Mouse (Mus musculus) MEL (cell line): ENCODE measurements around the gene Tmem186.

Experiments used
- CTCF ChIP-seq, 3 experiments: IDR thresholded peaks in 2 of 3; conservative IDR thresholded peaks in 1 of 3; 2 replicates each; pipeline ENCODE4 v1.5.1; 2011 to 2012; ENCODE audit warnings: low read length in 3 of 3, low read depth in 2 of 3, mild to moderate bottlenecking in 2 of 3, improper control_type of control experiment in 1 of 3, inconsistent platforms in 1 of 3, mixed read lengths in 1 of 3, moderate library complexity in 1 of 3; ENCODE audit not compliant: control insufficient read depth in 1 of 3, insufficient read depth in 1 of 3, poor library complexity in 1 of 3, severe bottlenecking in 1 of 3
- GATA1 ChIP-seq: IDR thresholded peaks from 2 replicates; pipeline ENCODE4 v1.6.1; 2011; ENCODE audit warnings: low read depth, low read length, improper control_type of control experiment
- MYC ChIP-seq: IDR thresholded peaks from 2 replicates; pipeline ENCODE4 v1.6.1; 2011; ENCODE audit warnings: low read depth, mild to moderate bottlenecking, low read length, improper control_type of control experiment, moderate library complexity
- POLR2A ChIP-seq, 2 experiments: IDR thresholded peaks; 2 replicates each; pipeline ENCODE4 v1.6.1; 2011 to 2012; ENCODE audit warnings: low read length in 2 of 2, mild to moderate bottlenecking in 2 of 2, control low read depth in 1 of 2, improper control_type of control experiment in 1 of 2, low read depth in 1 of 2, moderate library complexity in 1 of 2; ENCODE audit not compliant: control insufficient read depth in 1 of 2, insufficient read depth in 1 of 2, poor library complexity in 1 of 2
- RAD21 ChIP-seq: IDR thresholded peaks from 2 replicates; pipeline ENCODE4 v1.6.1; 2011; ENCODE audit warnings: mild to moderate bottlenecking, low read depth, low read length, improper control_type of control experiment
- TBP ChIP-seq: IDR thresholded peaks from 2 replicates; pipeline ENCODE4 v1.8.0; 2011; ENCODE audit warnings: low read depth, low read length, improper control_type of control experiment

DNA sequence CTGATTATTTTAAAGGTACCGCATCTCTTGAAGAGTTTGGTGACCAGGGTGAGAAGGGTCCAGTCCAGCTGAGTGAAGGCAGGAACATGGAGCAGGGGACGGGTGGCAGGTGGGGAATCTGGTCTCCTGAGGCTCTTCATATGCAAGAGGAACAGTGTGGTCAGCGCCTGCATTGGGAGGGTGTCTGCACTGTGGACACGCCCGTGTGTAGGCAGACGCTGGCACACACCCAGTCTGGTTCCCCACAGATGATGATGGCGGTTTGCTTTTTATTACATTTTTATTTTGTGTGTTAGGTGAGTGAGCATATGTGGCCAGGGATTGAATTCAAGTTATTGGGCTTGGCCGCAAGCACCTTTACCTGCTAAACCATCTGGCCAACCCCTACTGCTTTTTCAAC, 38.0 kb upstream of the Tmem186 start:
- TF ChIP-seq MYC (no peak), CTCF (IDR thresholded peaks at IDR 0.05 in 2 of 3, conservative IDR thresholded peaks at IDR 0.05 in 1 of 3; ENCODE audit: control insufficient read depth in 1 of 3, insufficient read depth in 1 of 3, low read depth in 2 of 3, low read length in 3 of 3, poor library complexity in 1 of 3, severe bottlenecking in 1 of 3) (no peak), POLR2A (IDR thresholded peaks at IDR 0.05; ENCODE audit: control insufficient read depth in 1 of 2, insufficient read depth in 1 of 2, low read depth in 1 of 2, low read length in 2 of 2, poor library complexity in 1 of 2) (no peak), TBP (no peak), RAD21 (no peak), GATA1 (no peak)
